Mouse (Mus musculus): ENCODE data around the gene Anapc7. TPM values are rescaled to one million over a fixed set of nuclear protein-coding genes. Genes with fewer than 3 reads are reported as not detected.

Anapc7 gene
- total RNA-seq, 2 experiments from 2014 or later, result 32.7 to 33.2 TPM

GRCm38 (mm10) chr5:122491385-122491784 lies 69.9 kb downstream of the Anapc7 start:
- no peak for DNase-seq (ENCODE audit: low spot score in 2 of 2)

DNA sequence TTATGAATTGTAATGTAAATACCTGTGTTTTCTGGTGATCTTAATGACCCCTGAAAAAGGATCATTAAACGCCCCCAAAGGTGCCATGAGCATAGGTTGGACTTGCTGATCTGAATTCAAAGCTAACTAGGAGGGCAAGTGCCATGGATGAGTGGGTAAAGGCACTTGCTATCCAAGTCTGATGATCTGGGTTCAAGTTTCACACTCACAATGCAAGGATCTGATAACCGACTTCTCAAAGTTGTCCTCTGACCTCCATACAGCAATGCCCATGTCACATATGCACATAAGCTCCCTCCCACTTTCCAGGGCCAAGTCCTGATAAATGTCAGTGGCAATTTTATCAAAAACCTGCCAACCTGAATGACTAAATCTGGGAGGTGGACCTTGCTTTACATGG lies 71.5 kb downstream of the Anapc7 start:
- no peak for DNase-seq (ENCODE audit: low spot score in 2 of 2)

GRCm38 (mm10) chr5:122494449-122494848 lies 73.0 kb downstream of the Anapc7 start:
- DNase-seq (ENCODE audit: low spot score in 2 of 2), result no peak

Other genes starting within 250 kb of the Anapc7 start
- 1 to 10 TPM; 3.4 to 5.0 TPM for gene Hvcn1, start 214.9 kb upstream of the Anapc7 start, total RNA-seq (2021)
- 10 to 100 TPM; 12.7 to 13.6 TPM for gene Tctn1, start 157.2 kb upstream of the Anapc7 start, total RNA-seq (2021)
- 10 to 100 TPM; 34.8 to 35.3 TPM for gene Pptc7, start 137.3 kb upstream of the Anapc7 start, total RNA-seq (2021)
- 1 to 10 TPM; 3.9 to 4.1 TPM for gene Rad9b, start 67.5 kb upstream of the Anapc7 start, total RNA-seq (2021)
- 100 to 1,000 TPM; 219 to 224 TPM for gene Vps29, start 67.3 kb upstream of the Anapc7 start, total RNA-seq (2021)
- 10 to 100 TPM; 26.8 to 27.2 TPM for gene Gpn3, start 49.8 kb upstream of the Anapc7 start, total RNA-seq (2021)
- 10 to 100 TPM; 75.9 to 80.7 TPM for gene Fam216a, start 49.3 kb upstream of the Anapc7 start, total RNA-seq (2021)
- 100 to 1,000 TPM; 300 to 318 TPM for gene Arpc3, start 29.8 kb upstream of the Anapc7 start, total RNA-seq (2021)
- gene Atp2a2, start 80.5 kb downstream of the Anapc7 start, total RNA-seq (2021), result 100 to 1,000 TPM; 659 to 669 TPM
- gene Ift81, start 192.8 kb downstream of the Anapc7 start, total RNA-seq (2021), result 10 to 100 TPM; 31.0 to 31.1 TPM
- gene P2rx7, start 222.2 kb downstream of the Anapc7 start, total RNA-seq (2021), result 1 to 10 TPM; 7.8 TPM

Measured in layer of hippocampus, postnatal 14 days (tissue).